Mouse (Mus musculus) monocyte, adult 5-6 weeks (primary cell): Measurements from ENCODE around the gene Lpxn. TPM values are rescaled to one million over a fixed set of nuclear protein-coding genes. Genes with fewer than 3 reads are reported as not detected.

ENCODE experiments used
- ATAC-seq: fragments of 153-309, 156-312 bp; replicated peaks from 2 replicates; pipeline ENCODE4 v1.8.0; 2017; ENCODE audit warnings: mild to moderate bottlenecking; ENCODE audit not compliant: low TSS enrichment, insufficient number of reproducible peaks, severe bottlenecking, poor library complexity, low FRiP score
- total RNA-seq: library from RNA; stranded (forward); fragments of 200-1000, 200-491, 200-594 nt; gene quantifications from 3 replicates; pipeline ENCODE4 v1.2.3, GENCODE M21; 2017

The Lpxn gene
- total RNA-seq, 1 experiment from 2014 or later = 41.6 TPM

- no peak for ATAC-seq
Measured at GRCm38 (mm10) chr19:12800621-12801020, 4.6 kb downstream of the Lpxn start.

- ATAC-seq = peak; percentile 61
Measured at GRCm38 (mm10) chr19:12801046-12801445, 5.1 kb downstream of the Lpxn start.

- no peak for ATAC-seq
Measured at GRCm38 (mm10) chr19:12802830-12803229, 6.8 kb downstream of the Lpxn start.

GRCm38 (mm10) chr19:12804237-12804636 is 8.2 kb downstream of the Lpxn start:
- ATAC-seq = no peak

GRCm38 (mm10) chr19:12805730-12806129 is 9.7 kb downstream of the Lpxn start:
- ATAC-seq = peak; percentile 59; the same call in 1 of the 2 replicates

- 0 out of 2 replicates have a peak, but pooled peaks have one; percentile 47 for ATAC-seq
Measured at GRCm38 (mm10) chr19:12806214-12806613, 10.2 kb downstream of the Lpxn start.

- no peak for ATAC-seq
Measured at GRCm38 (mm10) chr19:12812644-12813364, 16.8 kb downstream of the Lpxn start.

GRCm38 (mm10) chr19:12813883-12814282 is 17.9 kb downstream of the Lpxn start:
- no peak for ATAC-seq

GRCm38 (mm10) chr19:12818507-12818906 is 22.5 kb downstream of the Lpxn start:
- ATAC-seq = peak; percentile 27; the same call in 1 of the 2 replicates

- ATAC-seq = peak; percentile 65
Measured at GRCm38 (mm10) chr19:12820383-12820782, 24.4 kb downstream of the Lpxn start.

- ATAC-seq = no peak
Measured at GRCm38 (mm10) chr19:12824549-12824948, 28.6 kb downstream of the Lpxn start.

- no peak for ATAC-seq
Measured at GRCm38 (mm10) chr19:12830823-12831430, 34.9 kb downstream of the Lpxn start.

GRCm38 (mm10) chr19:12831559-12831958 is 35.6 kb downstream of the Lpxn start:
- no peak for ATAC-seq

- ATAC-seq = peak; percentile 91
Measured at GRCm38 (mm10) chr19:12833625-12834024, 37.6 kb downstream of the Lpxn start.

- ATAC-seq = no peak
Measured at GRCm38 (mm10) chr19:12838507-12838906, 42.5 kb downstream of the Lpxn start.

GRCm38 (mm10) chr19:12846382-12846781 is 50.4 kb downstream of the Lpxn start, which contains the start of gene Gm5244:
Gene Gm5244 (plus strand): TSS chr19:12846682.
- no peak for ATAC-seq

GRCm38 (mm10) chr19:12856983-12857382 is 61.0 kb downstream of the Lpxn start, which contains the start of gene Olfr1444:
Gene Olfr1444 (plus strand): TSS chr19:12857283.
- ATAC-seq = no peak
